25 mouse cellular contexts compared by ENCODE assay signal in the genomic region with DNA sequence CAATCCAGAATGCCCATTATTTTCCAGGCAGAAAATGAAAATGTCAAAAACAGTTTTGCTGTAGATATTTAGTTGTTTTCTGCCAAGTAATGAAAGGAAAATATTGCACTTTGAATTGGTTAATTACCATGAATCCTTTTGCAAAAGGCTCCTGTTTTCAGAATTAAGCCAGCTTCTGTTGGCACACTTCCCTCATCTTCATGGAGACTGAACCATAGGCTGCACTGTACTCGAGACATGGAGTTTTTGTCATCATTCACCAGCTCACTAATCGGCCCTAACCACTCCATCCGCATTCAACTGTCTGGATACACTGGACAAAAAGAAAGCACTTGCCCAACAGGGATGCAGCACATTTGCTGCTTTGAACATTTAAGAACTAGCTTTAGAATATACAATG.
DNase-seq lines count a peak whose midpoint lies in the region; ATAC-seq and TF ChIP-seq lines count a peak whose summit lies in the region.
"Had no signal": no experiment of that assay in that cellular context is flagged by ENCODE, and none has a peak within 500 bp of the region (broad histone marks: within the 10 kb centered on the region; RNA-seq: fewer than 3 reads in every experiment).

No protein-coding gene starts in this region.

- no peak overlapping the region for H3K4me2 ChIP-seq in forebrain, postnatal 0 days (ENCODE audit: low read depth)
- H3K4me2 ChIP-seq in forebrain, embryonic 11.5 days (ENCODE audit: low read depth, low read length, severe bottlenecking): no peak overlapping the region
- no peak overlapping the region for H3K4me2 ChIP-seq in liver, postnatal 0 days (ENCODE audit: low read depth, low read length)
- H3K4me2 ChIP-seq: embryonic facial prominence, embryonic 12.5 days; heart, embryonic 15.5 days; liver, embryonic 11.5 days had no signal

- no peaks in the 10 kb centered on the region for H3K36me3 ChIP-seq in forebrain, postnatal 0 days (ENCODE audit: insufficient read depth)
- H3K36me3 ChIP-seq in forebrain, embryonic 11.5 days (ENCODE audit: control insufficient read depth, insufficient read depth, low read length): no peaks in the 10 kb centered on the region
- no peaks in the 10 kb centered on the region for H3K36me3 ChIP-seq in liver, adult 2 months (ENCODE audit: control insufficient read depth, insufficient read depth, low read length)
- H3K36me3 ChIP-seq in liver, postnatal 0 days (replicated peaks; ENCODE audit: insufficient read depth, low read length): no peaks in the 10 kb centered on the region
- H3K36me3 ChIP-seq: embryonic facial prominence, embryonic 12.5 days; heart, embryonic 15.5 days had no signal

- no peaks in the 10 kb centered on the region for H3K79me2 ChIP-seq in liver, adult 2 months (ENCODE audit: control insufficient read depth, insufficient read depth, low read length)

- no peak for TF ChIP-seq POLR2A in liver, adult 2 months (IDR thresholded peaks at IDR 0.05; ENCODE audit: extremely low read depth, insufficient read depth, low read length)

- no peak for TF ChIP-seq EP300 in liver, postnatal 0 days (IDR thresholded peaks at IDR 0.05; ENCODE audit: low read depth)

- WGBS in forebrain, postnatal 0 days: 11% methylated on average over 3 of the region's 3 CpGs
- WGBS in forebrain, embryonic 11.5 days: 71% methylated on average over 3 of the region's 3 CpGs
- whole genome bisulfite sequencing in liver, adult 2 months: 86% methylated on average over 3 of the region's 3 CpGs
- 75% methylated on average over 3 of the region's 3 CpGs for WGBS in liver, postnatal 0 days (ENCODE audit: insufficient replicate concordance)

- peak; percentile 16 for DNase-seq in forebrain, postnatal 0 days
- DNase-seq in forebrain, embryonic 11.5 days (ENCODE audit: low spot score): no peak
- peak; percentile 2 for DNase-seq in liver, adult 2 months (ENCODE audit: extremely low read depth, low read depth, low spot score)
- no peak for DNase-seq in liver, postnatal 0 days
- DNase-seq in MN1 (ENCODE audit: low spot score): peak; percentile 6
- DNase-seq in Muller cell, postnatal 12 days (ENCODE audit: inconsistent ontology term): peak; percentile 65
- DNase-seq: adrenal gland, postnatal 25 days; cerebellum, adult 11 months; cerebellum, adult 9-11 months; heart, postnatal 36 days; kidney, adult 11 months; kidney, postnatal 4 days; layer of hippocampus, adult 9-11 months; lung, adult 18-20 months; lung, postnatal 14 days; right cerebral cortex, postnatal 14 days; thymus, adult 2 months; thymus, postnatal 4 days had no signal

- no peak for ATAC-seq in forebrain, postnatal 0 days
- ATAC-seq in forebrain, embryonic 11.5 days (replicated peaks; ENCODE audit: low FRiP score): no peak
- ATAC-seq in liver, postnatal 0 days: no peak
- ATAC-seq in activated CD4-positive, CD25-positive, alpha-beta regulatory T cell, adult 4 months: no peak

- H3K9ac ChIP-seq in forebrain, postnatal 0 days: no peak overlapping the region
- no peak overlapping the region for H3K9ac ChIP-seq in forebrain, embryonic 11.5 days (ENCODE audit: low read length)
- H3K9ac ChIP-seq in liver, adult 2 months (ENCODE audit: low read depth, low read length): no peak overlapping the region
- H3K9ac ChIP-seq in liver, postnatal 0 days (replicated peaks): no peak overlapping the region
- H3K9ac ChIP-seq: embryonic facial prominence, embryonic 12.5 days; heart, embryonic 15.5 days had no signal

- H3K27me3 ChIP-seq in forebrain, postnatal 0 days (ENCODE audit: insufficient read depth, low read length): no peaks in the 10 kb centered on the region
- no peaks in the 10 kb centered on the region for H3K27me3 ChIP-seq in forebrain, embryonic 11.5 days (ENCODE audit: control insufficient read depth, insufficient read depth, low read length)
- no peaks in the 10 kb centered on the region for H3K27me3 ChIP-seq in liver, adult 2 months (ENCODE audit: control insufficient read depth, insufficient read depth, low read length)
- no peaks in the 10 kb centered on the region for H3K27me3 ChIP-seq in liver, postnatal 0 days (ENCODE audit: insufficient read depth, low read length)
- H3K27me3 ChIP-seq: embryonic facial prominence, embryonic 12.5 days; heart, embryonic 15.5 days had no signal

- no peak for TF ChIP-seq CTCF in forebrain, postnatal 0 days (IDR thresholded peaks at IDR 0.05; ENCODE audit: low read depth)
- TF ChIP-seq CTCF in liver, adult 2 months (IDR thresholded peaks at IDR 0.05; ENCODE audit: low read depth, low read length): no peak
- TF ChIP-seq CTCF in liver, postnatal 0 days (IDR thresholded peaks at IDR 0.05; ENCODE audit: low read depth): no peak

- peaks cover 8% of the 10 kb centered on the region for H3K4me1 ChIP-seq in forebrain, postnatal 0 days (ENCODE audit: insufficient read depth)
- no peaks in the 10 kb centered on the region for H3K4me1 ChIP-seq in forebrain, embryonic 11.5 days (replicated peaks; ENCODE audit: control insufficient read depth, insufficient read depth, low read length)
- no peaks in the 10 kb centered on the region for H3K4me1 ChIP-seq in liver, adult 2 months (ENCODE audit: control insufficient read depth, insufficient read depth, low read length)
- H3K4me1 ChIP-seq in liver, postnatal 0 days (ENCODE audit: insufficient read depth): no peaks in the 10 kb centered on the region
- H3K4me1 ChIP-seq: embryonic facial prominence, embryonic 12.5 days; heart, embryonic 15.5 days had no signal

- H3K27ac ChIP-seq in forebrain, postnatal 0 days (ENCODE audit: low read depth, low read length): no peak overlapping the region
- no peak overlapping the region for H3K27ac ChIP-seq in forebrain, embryonic 11.5 days (ENCODE audit: low read depth, low read length)
- H3K27ac ChIP-seq in liver, adult 2 months (replicated peaks; ENCODE audit: insufficient read depth, low read depth, low read length): no peak overlapping the region
- no peak overlapping the region for H3K27ac ChIP-seq in liver, postnatal 0 days (ENCODE audit: low read depth)
- H3K27ac ChIP-seq: embryonic facial prominence, embryonic 12.5 days; heart, embryonic 15.5 days; left cerebral cortex, adult 2 months; stomach, postnatal 0 days had no signal

- no peaks in the 10 kb centered on the region for H3K9me3 ChIP-seq in forebrain, postnatal 0 days (ENCODE audit: low read length)
- no peaks in the 10 kb centered on the region for H3K9me3 ChIP-seq in forebrain, embryonic 11.5 days (ENCODE audit: control insufficient read depth, low read length)
- no peaks in the 10 kb centered on the region for H3K9me3 ChIP-seq in liver, postnatal 0 days (ENCODE audit: low read length)
- H3K9me3 ChIP-seq: embryonic facial prominence, embryonic 12.5 days; heart, embryonic 15.5 days had no signal

- no peak overlapping the region for H3K4me3 ChIP-seq in forebrain, postnatal 0 days (ENCODE audit: low read depth, low read length)
- no peak overlapping the region for H3K4me3 ChIP-seq in forebrain, embryonic 11.5 days (ENCODE audit: low read depth, low read length)
- no peak overlapping the region for H3K4me3 ChIP-seq in liver, adult 2 months (ENCODE audit: insufficient read depth, low read depth, low read length)
- no peak overlapping the region for H3K4me3 ChIP-seq in liver, postnatal 0 days (ENCODE audit: low read depth, low read length)
- H3K4me3 ChIP-seq: embryonic facial prominence, embryonic 12.5 days; erythroblast, embryonic 14.5 days; heart, embryonic 15.5 days; left cerebral cortex, adult 2 months had no signal

Comparison
In these comparisons a context has a peak if more than half of its experiments do, and no peak if none do; other contexts are left out.
1. DNase-seq: peak in forebrain, postnatal 0 days (single experiment), liver, adult 2 months (single experiment), MN1 (single experiment) and Muller cell, postnatal 12 days (single experiment); none in forebrain, embryonic 11.5 days (single experiment) and liver, postnatal 0 days (single experiment).